Mouse (Mus musculus) fibroblast of lung, adult 2 months (primary cell): Measurements from ENCODE around the gene Tgfb2.

ENCODE experiments used
- DNase-seq: peaks from one replicate; pipeline ENCODE4 v3.0.0-alpha.2; 2011; ENCODE audit warnings: low read depth

Tgfb2 gene

DNA sequence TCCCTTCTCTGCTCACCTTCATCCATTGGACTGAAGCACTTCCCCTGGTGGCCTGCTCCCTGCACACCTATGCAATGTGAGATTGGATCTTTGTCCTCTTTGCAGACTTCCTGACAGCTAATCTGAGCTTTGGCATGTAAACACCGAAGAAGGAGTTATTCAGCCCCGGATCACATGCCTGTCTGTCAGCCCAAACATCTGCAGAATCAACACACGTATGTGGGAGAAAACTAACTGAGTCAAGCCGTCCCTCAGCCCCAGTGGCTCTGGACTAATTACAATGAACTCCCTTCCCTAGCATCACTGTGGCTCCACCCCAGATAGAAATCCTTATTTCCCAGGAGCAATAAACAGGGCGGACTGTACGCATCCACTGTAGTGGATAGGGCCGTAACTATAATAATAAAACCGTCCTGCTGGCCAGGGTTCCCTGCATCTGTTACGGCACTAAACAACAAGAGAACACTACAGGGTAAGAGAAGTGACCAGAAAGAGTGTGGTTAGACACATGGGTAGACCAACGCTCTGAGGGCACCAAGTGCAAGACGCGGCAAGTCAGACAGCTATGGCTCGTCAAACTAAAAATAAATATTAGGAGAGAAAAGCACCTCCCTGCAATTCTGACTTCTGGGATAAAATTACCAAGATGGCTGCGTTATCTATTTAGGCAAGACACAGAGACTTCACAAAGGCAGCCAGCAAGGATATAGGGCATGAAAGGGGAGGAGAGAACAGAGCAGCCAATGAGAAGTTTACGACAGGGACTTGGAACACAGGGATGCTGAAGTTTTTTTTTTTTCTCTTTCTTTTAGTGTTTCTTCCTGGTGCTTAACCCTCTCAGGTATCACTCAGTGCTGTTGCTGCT, 3.2 kb downstream of the Tgfb2 start:
- DNase-seq = no peak

DNA sequence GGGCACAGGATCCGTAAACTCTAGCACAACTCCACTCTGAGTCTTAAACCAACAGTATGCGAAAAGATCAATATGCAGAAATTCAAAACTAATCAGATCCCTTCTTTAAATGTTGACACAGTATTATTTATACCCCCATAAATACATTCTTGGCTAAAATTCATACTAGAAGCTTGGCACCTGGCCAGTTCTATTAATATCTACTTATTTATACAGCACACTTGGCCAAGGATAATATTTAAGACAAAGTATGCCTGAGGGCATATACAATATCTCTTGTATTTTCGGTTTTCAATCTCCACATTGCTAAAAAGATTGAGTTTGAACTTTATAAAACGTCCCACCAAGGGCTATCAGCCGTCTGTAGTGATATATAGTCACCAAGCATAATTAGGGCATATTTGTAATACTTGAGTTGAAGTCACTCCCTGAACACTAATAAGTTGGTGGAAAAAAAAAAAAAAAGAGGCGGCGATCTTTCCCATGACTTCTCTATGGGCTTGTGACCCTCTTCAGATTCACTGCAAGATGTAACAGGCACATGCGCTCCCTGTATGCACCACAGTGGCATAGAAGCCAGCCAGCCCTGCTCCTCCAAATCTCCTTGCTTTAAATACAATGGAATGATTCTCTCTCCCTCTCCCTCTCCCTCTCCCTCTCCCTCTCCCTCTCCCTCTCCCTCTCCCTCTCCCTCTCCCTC, 4.4 kb downstream of the Tgfb2 start:
- no peak for DNase-seq

DNA sequence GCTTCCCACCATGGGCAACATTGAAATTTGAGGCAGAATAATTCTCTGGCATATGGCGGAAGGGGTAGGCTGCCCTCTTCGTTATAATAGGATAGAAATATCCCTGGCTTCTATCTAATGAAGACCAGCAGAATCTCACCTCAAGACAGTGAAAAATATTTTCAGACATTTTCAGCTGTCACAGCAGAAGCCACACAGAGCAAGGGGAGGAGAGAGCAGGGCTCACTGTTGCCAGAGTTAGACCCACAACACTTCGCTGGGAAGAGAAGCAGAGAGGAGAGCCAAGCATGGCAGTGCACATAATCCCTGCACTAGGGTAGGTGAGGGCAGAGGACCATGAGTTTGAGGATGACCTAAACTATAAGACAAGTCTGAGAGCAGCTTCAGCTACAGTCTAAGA, 5.3 kb downstream of the Tgfb2 start:
- no peak for DNase-seq

DNA sequence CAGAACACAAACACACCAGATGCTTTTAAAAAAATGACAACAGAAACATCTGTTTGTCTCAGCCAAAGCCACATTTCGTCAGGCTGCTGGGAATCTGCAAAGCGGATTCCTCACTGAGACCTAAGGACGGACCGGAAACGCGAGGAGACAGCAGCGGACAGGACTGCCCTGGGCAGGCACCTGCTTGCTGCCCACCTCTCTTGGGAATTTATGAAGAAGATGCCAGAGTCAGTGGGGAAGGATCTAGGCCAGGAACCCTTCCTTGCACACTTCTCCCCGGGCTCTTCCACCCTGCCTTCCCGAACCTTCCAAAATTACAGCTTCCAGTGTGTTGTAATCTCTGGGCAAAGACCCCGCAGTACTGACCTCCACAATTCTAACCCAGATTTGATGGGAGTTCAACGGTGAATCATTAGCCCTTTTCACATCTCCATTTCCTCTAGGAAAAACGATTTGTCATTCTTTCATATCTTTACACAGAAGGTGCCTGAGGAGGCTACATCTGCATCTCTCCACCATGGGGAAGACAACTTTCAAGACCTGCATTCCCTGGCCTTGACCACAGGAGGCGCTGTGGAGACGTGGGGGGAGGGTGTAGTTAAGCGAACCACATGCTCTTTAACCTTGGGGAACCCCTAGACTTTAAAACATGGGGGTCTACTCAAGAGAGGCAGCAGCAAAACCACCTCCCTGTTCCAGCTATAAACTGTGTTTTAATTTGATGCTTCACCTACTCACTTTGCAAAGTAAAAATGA, 7.0 kb downstream of the Tgfb2 start:
- DNase-seq = no peak

GRCm38 (mm10) chr1:186696231-186696630, 9.6 kb downstream of the Tgfb2 start:
- no peak for DNase-seq

DNA sequence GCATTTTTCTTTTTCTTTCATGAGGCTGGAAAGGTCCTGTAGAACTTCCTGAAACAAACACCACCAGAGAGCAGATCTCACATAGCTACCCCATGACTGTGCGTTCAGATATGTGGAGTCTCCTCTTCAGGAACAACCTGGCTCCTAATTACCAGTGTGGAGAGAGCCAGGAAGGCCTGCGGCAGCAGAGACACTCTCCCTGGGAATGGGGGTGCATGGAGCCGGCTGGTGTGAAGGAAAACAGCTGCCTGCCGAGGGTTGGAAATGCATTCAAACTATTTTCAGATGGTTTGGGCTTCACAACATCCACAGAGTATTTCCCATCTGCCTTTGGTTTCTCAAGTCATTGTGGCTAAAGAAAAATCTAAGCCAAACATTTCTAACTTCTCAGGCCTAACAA, 10.4 kb downstream of the Tgfb2 start:
- peak; percentile 93 for DNase-seq

- no peak for DNase-seq
These were observed 13.4 kb downstream of the Tgfb2 start for GRCm38 (mm10) chr1:186692370-186692769.

DNA sequence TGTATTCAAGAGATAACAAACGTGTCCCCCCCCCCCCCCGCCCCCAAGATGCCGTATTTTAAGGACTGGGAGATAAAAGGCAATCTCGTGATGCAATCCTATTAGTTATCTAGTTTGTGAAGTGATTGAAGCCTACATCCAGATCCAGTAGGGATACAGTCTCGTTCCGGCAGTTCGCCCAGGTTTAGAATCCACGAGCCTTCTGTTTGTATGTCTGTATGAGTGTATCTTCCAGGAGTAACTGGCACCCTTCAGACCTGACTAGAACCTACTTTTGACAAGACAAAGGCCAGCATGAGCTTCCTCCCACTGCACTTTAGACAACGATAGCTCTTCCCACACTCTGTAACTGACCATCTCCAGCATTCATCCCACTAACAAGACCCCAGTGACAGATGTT, 14.1 kb downstream of the Tgfb2 start:
- DNase-seq = no peak

DNA sequence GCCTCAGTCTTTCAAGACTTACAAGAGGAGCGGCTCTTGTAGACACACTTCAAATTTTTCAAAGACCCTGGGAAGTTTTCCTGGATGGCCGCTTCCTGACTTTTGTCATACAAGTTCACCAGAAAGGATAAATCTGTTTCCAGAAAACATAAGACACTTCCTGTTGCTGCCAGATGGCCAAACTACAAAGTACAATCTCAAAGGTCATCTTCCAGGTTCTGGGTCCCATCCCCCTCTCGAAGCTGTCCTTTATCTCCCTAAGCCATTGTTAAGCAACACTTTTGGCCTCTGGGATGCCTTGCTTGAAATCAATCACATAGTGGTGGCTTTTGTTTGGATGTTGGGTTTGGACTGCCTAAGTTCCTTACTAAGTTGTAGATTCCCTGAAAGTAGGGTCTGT, 21.7 kb downstream of the Tgfb2 start:
- no peak for DNase-seq

DNA sequence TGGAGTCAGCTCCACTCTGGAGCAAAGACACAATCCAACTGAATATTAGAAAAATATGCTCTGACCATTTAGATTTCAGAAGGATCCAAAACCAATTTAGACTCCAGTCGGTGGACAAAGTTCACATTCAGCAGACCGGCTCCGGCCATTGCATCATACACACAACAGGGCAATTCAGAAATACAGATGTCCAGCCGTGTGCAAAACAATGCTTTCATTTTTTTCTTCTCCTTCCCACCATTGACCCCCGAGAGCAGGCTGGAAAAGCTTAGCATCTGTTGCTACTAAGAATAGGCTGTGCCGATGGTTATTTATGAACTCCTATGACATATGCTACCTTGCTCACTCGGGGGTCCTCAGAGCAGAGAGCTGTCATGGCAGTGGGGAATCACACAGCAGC, 23.2 kb downstream of the Tgfb2 start:
- DNase-seq = peak; percentile 86

DNA sequence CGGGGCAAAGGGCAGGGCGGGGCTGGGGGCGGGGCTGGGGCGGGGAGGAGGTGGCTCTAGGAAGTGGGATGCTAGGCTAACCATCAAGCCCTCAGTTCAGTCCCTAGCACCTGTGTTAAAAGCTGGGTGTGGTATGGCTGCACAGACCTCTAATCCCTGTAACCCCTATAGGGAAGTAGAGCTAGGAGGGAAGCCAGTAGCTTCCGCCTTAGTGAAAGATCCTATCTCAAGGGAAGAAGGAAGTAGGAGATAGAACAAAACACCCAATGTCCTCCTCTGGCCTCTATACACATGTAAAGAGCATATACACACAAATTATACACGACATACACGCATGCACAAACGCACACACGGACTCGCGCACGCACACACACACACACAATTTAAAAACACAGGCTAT, 28.2 kb downstream of the Tgfb2 start:
- no peak for DNase-seq

GRCm38 (mm10) chr1:186676199-186676598, 29.6 kb downstream of the Tgfb2 start:
- no peak for DNase-seq

DNA sequence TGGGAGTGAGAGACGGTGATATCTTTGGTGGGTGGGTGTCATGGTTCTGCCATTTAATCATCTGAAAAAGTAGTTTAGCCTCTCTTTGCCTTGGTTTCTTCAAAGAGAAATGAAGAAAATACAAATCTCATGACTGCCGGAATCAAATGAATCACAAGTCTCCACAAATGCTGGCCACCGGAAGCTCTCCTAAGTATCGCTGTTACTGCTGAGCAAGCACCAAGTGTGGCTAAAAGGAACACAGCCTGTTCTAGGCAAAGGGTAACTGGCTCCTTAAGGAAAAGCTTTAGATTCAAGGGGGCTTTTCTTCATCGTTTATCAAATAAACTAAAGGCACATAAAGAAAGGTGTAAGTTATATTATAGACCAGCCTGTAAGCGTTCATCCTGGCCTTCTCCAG, 30.5 kb downstream of the Tgfb2 start:
- no peak for DNase-seq

DNA sequence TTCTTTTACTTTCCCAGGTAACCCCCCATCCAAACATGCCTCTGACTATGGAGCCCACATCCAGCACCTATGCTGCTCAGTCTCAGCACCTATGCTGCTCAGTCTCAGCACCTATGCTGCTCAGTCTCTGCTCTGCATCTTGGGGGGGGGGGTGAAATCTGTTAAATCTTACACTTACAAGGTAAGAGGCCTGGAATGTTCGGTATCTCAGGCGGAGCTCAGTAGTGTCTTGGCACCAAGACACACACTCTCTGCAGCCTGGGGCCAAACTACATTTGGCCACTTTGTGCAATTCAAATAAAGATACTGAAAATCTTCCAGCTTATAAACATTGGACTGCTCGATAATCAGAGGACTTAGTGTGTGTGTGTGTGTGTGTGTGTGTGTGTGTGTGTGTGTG, 31.2 kb downstream of the Tgfb2 start:
- no peak for DNase-seq

DNA sequence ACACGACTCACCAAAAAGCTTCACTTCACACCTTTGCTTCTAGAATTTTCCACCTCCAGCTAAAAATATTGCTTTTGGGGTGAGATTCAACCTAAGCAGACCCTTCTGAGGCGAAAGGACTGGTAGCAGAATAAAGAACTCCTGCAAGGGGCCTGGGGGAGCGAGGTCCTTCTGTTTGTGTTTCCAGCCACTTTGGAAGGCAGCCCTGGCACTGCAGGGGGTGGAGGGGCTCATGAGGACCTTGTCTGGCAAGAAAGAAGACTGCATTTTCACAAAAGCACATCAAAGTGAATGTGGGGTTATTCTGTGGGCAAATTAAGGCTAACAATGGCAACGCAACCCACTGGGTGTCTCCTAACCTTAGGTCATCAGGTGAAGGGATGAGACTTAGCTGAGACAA, 32.6 kb downstream of the Tgfb2 start:
- no peak for DNase-seq

- no peak for DNase-seq
These were observed 42.4 kb downstream of the Tgfb2 start for GRCm38 (mm10) chr1:186663412-186663811.

- DNase-seq = no peak
These were observed 42.8 kb downstream of the Tgfb2 start for GRCm38 (mm10) chr1:186662996-186663395.

GRCm38 (mm10) chr1:186661206-186661921, 44.4 kb downstream of the Tgfb2 start:
- no peak for DNase-seq

DNA sequence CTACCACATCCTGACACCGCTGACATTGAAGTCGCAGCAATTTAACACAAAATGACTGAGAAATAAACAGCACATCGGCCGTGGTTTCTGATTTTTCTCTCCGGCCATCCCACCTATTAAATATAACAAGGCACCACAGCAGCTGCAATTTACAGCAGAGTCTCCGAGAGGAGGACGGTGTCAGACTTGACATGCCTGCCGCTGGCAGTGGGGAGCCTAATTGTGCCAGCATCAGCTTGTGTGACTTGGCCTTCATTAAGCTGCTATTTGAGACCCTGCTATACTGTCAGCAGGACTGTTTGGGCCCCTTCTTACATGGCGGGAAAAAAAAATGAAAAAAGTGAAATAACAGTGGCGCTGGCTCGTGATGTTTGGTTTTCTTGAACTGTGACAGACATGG, 47.0 kb downstream of the Tgfb2 start:
- no peak for DNase-seq

DNA sequence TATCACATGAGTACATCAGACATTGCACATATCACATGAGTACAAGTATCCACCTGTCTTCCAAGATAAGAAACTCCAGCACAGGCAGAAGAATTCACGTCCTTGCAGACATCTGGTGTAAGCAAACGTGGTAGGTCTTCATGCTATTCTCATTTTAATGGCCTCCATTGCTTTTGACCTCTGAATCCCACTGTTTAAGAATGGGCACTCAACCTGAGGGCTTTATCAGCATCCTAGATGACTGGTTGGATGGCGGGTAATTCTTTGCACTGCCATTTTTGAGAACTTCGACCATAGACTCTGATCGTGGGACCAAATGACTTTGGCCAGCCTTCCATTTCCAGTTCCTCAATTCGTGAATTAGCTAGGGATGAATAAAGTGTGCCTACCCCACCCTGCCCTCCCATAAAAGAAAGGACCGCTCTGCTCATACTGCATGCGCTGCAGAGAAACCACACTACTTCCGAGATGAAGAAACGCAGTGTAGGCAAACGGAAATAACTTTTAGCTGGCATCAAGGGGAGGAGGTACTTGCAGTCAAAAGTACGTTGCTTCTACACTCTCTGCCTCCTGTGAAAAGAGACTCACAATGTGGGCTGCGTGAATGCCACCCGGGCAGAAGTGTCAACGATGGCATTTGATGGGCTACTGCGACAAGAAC, 48.1 kb downstream of the Tgfb2 start:
- no peak for DNase-seq

- DNase-seq = no peak
These were observed 49.0 kb downstream of the Tgfb2 start for GRCm38 (mm10) chr1:186656732-186657329.
